Mouse (Mus musculus) heart, embryonic 14.5 days (tissue): Measurements from ENCODE around the gene Pim1. TPM values are rescaled to one million over a fixed set of nuclear protein-coding genes. Genes with fewer than 3 reads are reported as not detected.

ENCODE experiments used
- ATAC-seq: fragments of 200-750 bp; cut with Nextera tagmentation; 2 replicates; pipeline ENCODE4 v1.8.0; 2017; ENCODE audit warnings: low read depth, moderate TSS enrichment; ENCODE audit not compliant: insufficient number of reproducible peaks, insufficient read depth, low FRiP score
- H3K27ac ChIP-seq, 2 experiments: fragments of 200-500 bp in 1 of 2; fragments of 300-500 bp in 1 of 2; sonication (generic) in 1 of 2; replicated peaks in 1 of 2; 2 replicates each; pipeline ENCODE4 v1.5.1; 2012 to 2014; ENCODE audit warnings: low read depth in 2 of 2, low read length in 2 of 2, control low read depth in 1 of 2, mild to moderate bottlenecking in 1 of 2, mixed read lengths in 1 of 2; ENCODE audit not compliant: control insufficient read depth in 1 of 2, insufficient read depth in 1 of 2
- H3K27me3 ChIP-seq: fragments of 300-500 bp; sonication (generic); 2 replicates; pipeline ENCODE4 v1.6.1; 2014; ENCODE audit warnings: mild to moderate bottlenecking, low read length, control low read depth; ENCODE audit not compliant: control insufficient read depth, insufficient read depth
- H3K36me3 ChIP-seq: fragments of 300-500 bp; sonication (generic); 2 replicates; pipeline ENCODE4 v1.6.1; 2014; ENCODE audit warnings: mild to moderate bottlenecking, control low read depth, low read length, mixed read lengths; ENCODE audit not compliant: control insufficient read depth, insufficient read depth
- H3K4me1 ChIP-seq, 2 experiments: fragments of 200-500 bp in 1 of 2; fragments of 300-500 bp in 1 of 2; sonication (generic) in 1 of 2; 2 replicates each; pipeline ENCODE4 v1.6.1; 2012 to 2014; ENCODE audit warnings: low read length in 2 of 2, control low read depth in 1 of 2, mixed read lengths in 1 of 2; ENCODE audit not compliant: control insufficient read depth in 2 of 2, insufficient read depth in 2 of 2
- H3K4me2 ChIP-seq: fragments of 300-500 bp; sonication (generic); 2 replicates; pipeline ENCODE4 v1.6.1; 2014; ENCODE audit warnings: mild to moderate bottlenecking, low read length
- H3K4me3 ChIP-seq, 2 experiments: fragments of 200-500 bp in 1 of 2; fragments of 300-500 bp in 1 of 2; sonication (generic) in 1 of 2; 2 replicates each; pipeline ENCODE4 v1.5.1; 2012 to 2014; ENCODE audit warnings: low read length in 2 of 2, mild to moderate bottlenecking in 2 of 2, control low read depth in 1 of 2, low read depth in 1 of 2, moderate library complexity in 1 of 2; ENCODE audit not compliant: control insufficient read depth in 1 of 2, insufficient read depth in 1 of 2
- H3K9ac ChIP-seq: fragments of 300-500 bp; sonication (generic); 2 replicates; pipeline ENCODE4 v1.6.1; 2014; ENCODE audit warnings: mild to moderate bottlenecking, low read length
- H3K9me3 ChIP-seq: fragments of 300-500 bp; sonication (generic); 2 replicates; pipeline ENCODE4 v1.6.1; 2016; ENCODE audit warnings: low read length, control low read depth; ENCODE audit not compliant: control insufficient read depth
- WGBS: fragments of 180-500 bp; shearing (Covaris S2); extraction: QIAGEN DNeasy Blood & Tissue Kit; methylation state at CpG from one replicate; pipeline ENCODE4 v1.1.7; 2014; 5-methylcytosine and 5-hydroxymethylcytosine counted together
- polyA plus RNA-seq: library from polyadenylated mRNA; unstranded; fragments of >200 nt; fragmentation: Nextera tagmentation; extraction: Ambion mirVana; gene quantifications from 2 replicates; pipeline ENCODE4 v1.2.1, GENCODE M21; 2014

Gene Pim1
- polyA plus RNA-seq, 1 experiment from 2014 or later = 16.5 TPM

- Histone ChIP-seq H3K36me3 (no peaks in the 10 kb centered on the region), H3K4me2 (no peak overlapping the region), H3K27ac (no peak overlapping the region), H3K27me3 (no peaks in the 10 kb centered on the region), H3K4me3 (no peak overlapping the region), H3K9me3 (no peaks in the 10 kb centered on the region), H3K4me1 (peaks cover 0 to 2% of the 10 kb centered on the region in 2 experiments; a peak in 1 of 4 replicates), H3K9ac (no peak overlapping the region)
- 70% methylated on average over 9 of the region's 9 CpGs for WGBS
- ATAC-seq = no peak
Observed at GRCm38 (mm10) chr17:29531278-29531677, 40.7 kb downstream of the Pim1 start.

DNA sequence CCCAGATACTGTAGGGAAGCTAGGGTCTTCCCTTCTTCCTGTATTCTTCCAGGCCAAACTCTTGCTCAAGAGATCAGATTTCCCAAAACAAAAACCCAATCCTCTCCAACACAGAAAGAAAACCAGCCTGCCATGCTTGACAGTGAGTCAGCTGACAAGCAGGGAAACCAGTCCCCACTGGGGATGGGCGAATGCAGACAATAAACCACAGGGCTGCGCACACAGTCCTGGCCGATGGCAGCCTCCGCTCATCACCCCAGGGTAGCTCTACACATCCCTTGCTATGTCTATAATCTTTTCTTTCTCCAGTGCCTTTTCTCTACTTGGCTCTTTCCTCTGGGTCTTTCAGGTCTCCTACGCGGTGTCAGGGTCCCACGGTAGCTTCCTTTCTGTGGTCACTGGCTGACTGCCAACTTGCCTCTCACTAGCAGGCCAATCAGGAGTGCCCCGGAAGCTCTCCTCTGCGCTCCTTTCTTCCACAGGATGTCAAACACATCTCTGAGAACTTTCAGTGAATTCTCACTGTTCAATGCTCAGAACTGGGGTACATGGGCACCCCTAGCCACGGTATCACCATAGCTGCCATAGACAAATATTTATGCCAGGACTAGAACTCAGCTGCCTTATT is 41.3 kb downstream of the Pim1 start:
- H3K36me3 ChIP-seq = no peaks in the 10 kb centered on the region
- WGBS = 55% methylated on average over 10 of the region's 10 CpGs
- no peak for ATAC-seq
- peaks cover 0 to 2% of the 10 kb centered on the region in 2 experiments; a peak in 1 of 4 replicates for H3K4me1 ChIP-seq
- no peaks in the 10 kb centered on the region for H3K9me3 ChIP-seq
- no peak overlapping the region for H3K9ac ChIP-seq
- H3K27ac ChIP-seq = no peak overlapping the region
- no peaks in the 10 kb centered on the region for H3K27me3 ChIP-seq
- no peak overlapping the region for H3K4me2 ChIP-seq
- no peak overlapping the region for H3K4me3 ChIP-seq

- no peaks in the 10 kb centered on the region for H3K36me3 ChIP-seq
- H3K27ac ChIP-seq = no peak overlapping the region
- no peak for ATAC-seq
- H3K27me3 ChIP-seq = no peaks in the 10 kb centered on the region
- H3K9ac ChIP-seq = no peak overlapping the region
- no peaks in the 10 kb centered on the region for H3K9me3 ChIP-seq
- H3K4me1 ChIP-seq = peaks cover 0 to 2% of the 10 kb centered on the region in 2 experiments; a peak in 1 of 4 replicates
- no peak overlapping the region for H3K4me3 ChIP-seq
- no peak overlapping the region for H3K4me2 ChIP-seq
- WGBS = 84% methylated on average over 11 of the region's 11 CpGs
Observed at GRCm38 (mm10) chr17:29533866-29534265, 43.3 kb downstream of the Pim1 start.

DNA sequence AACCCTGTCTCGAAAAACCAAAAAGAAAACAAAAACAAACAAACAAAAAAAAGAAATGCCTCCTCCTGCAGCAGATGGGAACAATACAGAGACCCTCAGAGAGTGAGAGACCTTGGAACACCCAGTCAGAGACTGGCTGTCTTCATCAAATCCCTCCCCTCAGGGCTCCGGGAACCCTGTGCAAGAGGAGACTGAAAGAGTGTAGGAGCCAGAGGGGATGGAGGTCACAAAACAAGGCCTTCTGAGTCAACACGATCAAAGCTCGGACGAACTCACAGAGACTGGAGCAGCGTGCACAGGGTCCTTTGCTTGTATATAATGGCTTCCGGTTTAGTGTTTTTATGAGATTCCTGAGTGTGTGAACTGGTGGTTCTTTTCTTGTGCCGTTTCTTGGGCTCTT is 49.9 kb downstream of the Pim1 start:
- Histone ChIP-seq H3K9me3 (no peaks in the 10 kb centered on the region), H3K9ac (no peak overlapping the region), H3K27me3 (no peaks in the 10 kb centered on the region), H3K4me3 (no peak overlapping the region), H3K4me2 (no peak overlapping the region), H3K36me3 (no peaks in the 10 kb centered on the region), H3K4me1 (no peaks in the 10 kb centered on the region), H3K27ac (no peak overlapping the region)
- ATAC-seq = no peak
- 86% methylated on average over 8 of the region's 8 CpGs for WGBS

DNA sequence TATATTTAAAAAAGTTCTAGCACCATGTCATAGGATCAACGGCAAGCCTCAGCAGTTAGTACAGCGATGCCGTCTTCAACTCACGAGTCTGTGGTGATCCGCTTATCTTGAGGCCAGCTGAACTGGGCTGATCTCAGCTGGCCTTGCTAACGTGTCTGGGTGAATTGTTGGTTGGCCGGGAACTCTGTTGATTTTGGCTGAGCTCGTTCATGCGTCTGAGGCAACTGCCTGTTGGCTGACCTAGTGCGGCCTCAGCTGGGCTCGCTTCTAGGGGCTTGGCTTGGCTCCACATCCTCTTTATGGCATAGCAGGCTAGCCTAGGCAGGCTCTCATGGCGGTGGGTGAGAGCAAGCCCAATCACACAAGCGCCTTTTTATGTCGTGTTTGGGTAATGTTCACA is 50.9 kb downstream of the Pim1 start:
- no peak overlapping the region for H3K4me3 ChIP-seq
- no peak overlapping the region for H3K4me2 ChIP-seq
- no peaks in the 10 kb centered on the region for H3K4me1 ChIP-seq
- WGBS = 50% methylated on average over 14 of the region's 14 CpGs
- no peak overlapping the region; a peak in 1 of 4 replicates for H3K27ac ChIP-seq
- H3K9me3 ChIP-seq = no peaks in the 10 kb centered on the region
- no peak overlapping the region for H3K9ac ChIP-seq
- H3K27me3 ChIP-seq = no peaks in the 10 kb centered on the region
- no peaks in the 10 kb centered on the region for H3K36me3 ChIP-seq
- ATAC-seq = peak; percentile 89

DNA sequence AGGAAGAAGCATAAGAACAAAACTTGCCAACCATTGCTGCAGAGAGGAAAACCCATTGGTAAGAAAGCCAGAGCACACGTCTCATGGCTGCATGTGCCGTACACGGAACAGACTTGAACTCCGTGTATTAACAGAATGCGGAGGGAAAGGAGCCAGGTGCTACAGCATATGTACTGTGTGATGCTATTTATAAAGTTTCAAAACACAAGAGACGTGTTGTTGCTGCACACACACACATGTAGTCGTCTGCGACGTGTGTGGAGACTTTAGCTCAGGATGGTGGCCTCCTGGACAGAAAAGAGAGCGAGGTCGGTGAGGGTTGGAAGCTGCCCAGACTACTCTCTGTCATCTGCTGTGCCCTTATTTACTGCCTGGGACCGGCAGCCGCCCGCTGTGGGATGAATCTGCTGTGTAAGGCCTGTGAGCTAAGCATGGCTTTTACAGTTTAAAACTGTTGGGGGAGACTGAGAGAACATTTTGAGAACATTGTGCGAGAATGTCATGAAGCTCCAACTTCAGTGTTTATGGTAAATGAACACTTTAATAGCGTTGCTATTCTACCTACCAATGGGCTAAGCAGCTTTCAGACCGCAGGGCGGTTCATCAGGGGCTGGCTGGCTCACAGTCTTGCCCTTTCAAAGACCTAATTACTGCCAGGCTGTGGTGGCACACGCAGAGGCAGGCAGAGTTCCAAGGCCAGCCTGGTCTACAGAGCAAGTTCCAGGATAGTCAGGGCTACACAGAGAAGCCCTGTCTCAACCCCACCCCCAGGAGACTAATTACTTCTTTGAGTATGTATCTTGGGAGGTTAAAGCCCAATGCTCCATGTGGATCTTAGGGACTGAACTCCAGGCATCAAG is 52.5 kb downstream of the Pim1 start:
- ATAC-seq = no peak
- H3K4me2 ChIP-seq = no peak overlapping the region
- no peak overlapping the region for H3K9ac ChIP-seq
- H3K27me3 ChIP-seq = no peaks in the 10 kb centered on the region
- no peaks in the 10 kb centered on the region for H3K4me1 ChIP-seq
- no peaks in the 10 kb centered on the region for H3K9me3 ChIP-seq
- no peaks in the 10 kb centered on the region for H3K36me3 ChIP-seq
- WGBS = 82% methylated on average over 19 of the region's 19 CpGs
- no peak overlapping the region for H3K4me3 ChIP-seq
- no peak overlapping the region for H3K27ac ChIP-seq

DNA sequence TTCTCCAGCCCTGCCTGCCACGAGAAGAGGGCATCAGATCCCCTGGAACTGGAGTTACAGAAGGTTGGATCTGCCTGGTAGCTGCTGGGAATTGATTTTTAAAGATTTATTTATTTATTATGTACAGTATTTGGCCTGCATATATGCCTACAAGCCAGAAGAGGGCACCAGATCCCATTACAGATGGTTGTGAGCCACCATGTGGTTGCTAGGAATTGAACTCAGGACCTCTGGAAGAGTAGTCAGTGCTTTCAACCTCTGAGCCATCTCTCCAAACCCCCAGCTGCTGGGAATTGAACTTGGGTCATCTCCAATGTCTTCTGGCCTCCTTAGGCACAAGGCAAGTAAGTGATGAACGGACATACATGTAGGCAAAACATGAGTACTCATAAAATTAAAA is 53.5 kb downstream of the Pim1 start:
- WGBS = 76% methylated on average over 2 of the region's 2 CpGs
- no peaks in the 10 kb centered on the region for H3K27me3 ChIP-seq
- H3K9me3 ChIP-seq = no peaks in the 10 kb centered on the region
- no peaks in the 10 kb centered on the region for H3K4me1 ChIP-seq
- H3K4me2 ChIP-seq = no peak overlapping the region
- H3K27ac ChIP-seq = no peak overlapping the region
- H3K4me3 ChIP-seq = no peak overlapping the region
- no peak for ATAC-seq
- H3K9ac ChIP-seq = no peak overlapping the region
- no peaks in the 10 kb centered on the region for H3K36me3 ChIP-seq
